Mouse (Mus musculus) skeletal muscle tissue, adult 2 months (tissue): ENCODE results near the gene Yeats2.
A peak's percentile ranks its signal among the peaks of the same experiment; 100 is the strongest.
"Not testable (repeated sequence)": the region's sequence is repeated elsewhere in the genome, so short reads cannot be mapped to it uniquely, and the experiment has no call there.

Experiments
- DNase-seq: peaks from one replicate; pipeline ENCODE4 v3.0.0-alpha.2; 2012; ENCODE audit warnings: low read depth, low spot score

Yeats2 gene

DNA sequence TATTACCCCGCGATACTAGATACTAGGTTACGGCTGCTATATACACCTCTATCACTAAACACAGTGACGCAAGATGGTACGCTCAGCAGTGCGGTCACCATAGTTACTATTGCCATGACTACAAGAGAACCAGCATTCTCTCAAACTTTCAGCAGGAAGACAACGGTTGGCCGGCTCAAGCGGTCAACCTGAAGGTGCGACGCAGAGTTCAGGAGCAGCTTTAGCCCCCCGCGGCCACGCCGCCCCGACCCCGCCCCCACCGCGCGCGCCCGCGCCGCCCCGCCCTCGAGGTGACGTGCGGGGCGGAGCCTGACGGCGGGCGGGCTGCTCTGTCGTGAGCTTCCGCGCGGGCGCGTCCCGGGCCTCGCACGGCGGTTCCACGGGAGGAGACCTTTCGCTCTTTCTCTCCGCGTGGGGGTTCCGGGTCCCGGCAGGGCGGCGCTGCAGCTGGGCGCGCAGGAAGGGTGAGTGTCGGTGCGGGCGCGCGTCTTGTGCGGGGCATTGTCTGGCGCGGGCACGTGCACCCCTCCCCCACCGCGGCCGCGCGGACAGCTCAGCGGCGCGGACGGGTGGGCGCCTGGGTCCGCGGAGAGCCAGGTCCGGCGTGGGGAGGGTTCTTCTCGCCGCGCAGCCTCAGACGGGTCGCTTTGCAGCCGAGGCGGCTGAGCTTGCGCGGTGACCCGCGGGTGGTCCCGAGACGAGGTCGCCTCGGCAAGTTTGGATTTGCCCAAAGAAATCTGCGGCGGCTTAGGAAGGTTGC, at the start of gene Yeats2:
Gene Yeats2 (plus strand): TSS at position 292 of the 760 bp plus-strand sequence.
- DNase-seq: peak; percentile 45

GRCm38 (mm10) chr16:20095966-20096365, 44.9 kb upstream of the Yeats2 start:
- DNase-seq: no peak

GRCm38 (mm10) chr16:20097069-20097710, 43.7 kb upstream of the Yeats2 start, which contains the start of gene Klhl24:
Gene Klhl24, plus strand, starts transcription at chr16:20097542.
- DNase-seq: peak; percentile 94

- DNase-seq: peak; percentile 92
These were observed 43.0 kb upstream of the Yeats2 start for GRCm38 (mm10) chr16:20097711-20098374.

DNA sequence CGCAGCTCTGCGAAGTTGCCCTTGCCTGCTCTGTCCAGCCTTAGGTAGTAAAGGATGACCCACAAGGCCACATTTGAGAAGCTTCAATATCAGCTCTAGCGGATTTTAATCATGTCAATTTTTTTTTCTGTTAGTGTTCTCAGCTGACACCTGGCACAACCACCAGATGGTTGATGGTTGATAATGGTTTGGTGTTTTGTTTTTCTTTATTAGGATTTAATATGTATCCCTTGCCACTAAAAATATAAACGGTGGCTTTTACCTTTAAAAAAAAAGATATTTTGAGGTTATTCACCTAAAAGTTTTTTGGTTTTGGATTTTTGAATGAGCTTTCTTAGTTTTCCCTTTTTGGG, 42.5 kb upstream of the Yeats2 start:
- no peak for DNase-seq

DNA sequence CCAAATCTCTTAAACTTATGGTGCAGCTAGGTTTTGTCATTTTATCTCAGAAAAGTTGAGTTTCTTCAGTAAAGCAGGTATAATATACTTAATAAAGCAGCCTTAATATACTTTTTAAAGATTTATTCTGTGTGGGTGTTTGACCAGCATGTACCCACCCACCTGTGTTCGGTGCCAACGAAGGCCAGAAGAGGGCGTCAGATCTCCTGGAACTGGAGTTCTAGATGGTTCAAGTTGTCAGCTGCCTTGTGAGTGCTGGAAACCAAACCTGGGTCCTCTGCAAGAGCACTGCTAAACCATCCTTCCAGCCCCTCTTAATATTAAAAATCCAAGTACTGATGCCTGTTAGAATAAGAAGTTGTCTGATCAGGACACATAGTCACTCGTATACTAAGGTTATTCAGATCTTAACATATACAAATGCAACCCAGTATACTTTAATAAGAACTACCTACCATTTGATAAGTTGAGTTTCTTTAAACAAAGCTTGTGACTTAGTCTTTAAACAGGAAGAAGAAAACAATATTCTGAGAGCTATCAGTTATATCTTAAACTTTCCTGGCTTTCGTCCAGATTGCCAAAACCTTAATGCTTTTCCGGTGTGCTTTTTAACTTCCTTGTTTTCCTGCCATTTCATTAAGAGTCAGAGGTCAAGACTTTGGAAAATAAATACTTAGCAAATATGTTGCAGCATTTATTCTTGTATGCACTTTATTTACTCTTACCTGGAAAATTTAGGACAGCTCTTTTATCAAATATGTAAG, 41.8 kb upstream of the Yeats2 start:
- DNase-seq: no peak

DNA sequence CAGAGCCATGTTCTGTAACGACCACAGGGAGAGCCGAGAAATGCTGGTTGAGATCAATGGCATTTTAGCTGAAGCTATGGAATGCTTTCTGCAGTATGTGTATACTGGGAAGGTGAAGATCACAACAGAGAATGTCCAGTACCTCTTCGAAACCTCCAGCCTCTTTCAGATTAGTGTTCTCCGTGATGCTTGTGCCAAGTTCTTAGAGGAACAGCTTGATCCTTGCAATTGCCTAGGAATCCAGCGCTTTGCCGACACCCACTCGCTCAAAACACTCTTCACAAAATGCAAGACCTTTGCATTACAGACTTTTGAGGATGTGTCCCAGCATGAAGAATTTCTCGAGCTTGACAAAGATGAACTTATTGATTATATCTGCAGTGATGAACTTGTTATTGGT, 33.9 kb upstream of the Yeats2 start:
- no peak for DNase-seq

DNA sequence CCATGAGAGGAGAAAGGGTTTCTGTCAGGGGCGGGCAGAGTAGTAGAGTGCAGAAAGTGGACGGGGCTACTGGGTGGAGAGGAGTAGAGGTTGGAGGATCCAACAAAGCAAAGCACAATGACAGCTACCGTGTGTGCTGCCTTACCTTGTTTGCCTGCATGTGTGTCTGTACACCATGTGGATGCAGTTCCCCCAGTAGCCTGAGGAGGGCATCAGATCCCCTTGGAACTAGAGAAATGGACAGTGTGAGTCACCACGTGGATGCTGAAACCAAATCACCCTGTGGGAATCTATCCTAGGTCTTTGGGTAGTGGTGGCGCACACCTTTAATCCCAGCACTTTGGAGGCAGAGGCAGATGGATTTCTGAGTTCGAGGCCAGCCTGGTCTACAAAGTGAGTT, 31.9 kb upstream of the Yeats2 start:
- DNase-seq: no peak

DNA sequence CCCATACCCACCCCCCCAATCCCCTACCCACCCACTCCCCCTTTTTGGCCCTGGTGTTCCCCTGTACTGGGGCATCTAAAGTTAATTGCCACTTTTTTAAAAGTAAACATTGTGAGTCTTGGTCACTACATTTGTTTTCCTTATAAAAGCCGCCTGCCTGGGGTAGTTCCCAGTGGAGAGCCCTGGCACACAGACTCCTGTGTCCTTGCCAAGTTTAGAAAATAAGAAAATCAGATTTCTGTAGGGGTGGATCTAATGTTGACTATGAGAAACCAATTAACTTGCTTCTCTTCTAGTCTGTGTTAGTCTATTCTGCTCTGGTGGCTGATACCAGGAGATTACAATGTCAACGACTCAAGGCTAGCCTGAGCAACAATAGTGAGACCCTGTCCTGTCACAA, 28.2 kb upstream of the Yeats2 start:
- no peak for DNase-seq

- DNase-seq: no peak
These were observed 24.8 kb upstream of the Yeats2 start for GRCm38 (mm10) chr16:20116069-20116468.

DNA sequence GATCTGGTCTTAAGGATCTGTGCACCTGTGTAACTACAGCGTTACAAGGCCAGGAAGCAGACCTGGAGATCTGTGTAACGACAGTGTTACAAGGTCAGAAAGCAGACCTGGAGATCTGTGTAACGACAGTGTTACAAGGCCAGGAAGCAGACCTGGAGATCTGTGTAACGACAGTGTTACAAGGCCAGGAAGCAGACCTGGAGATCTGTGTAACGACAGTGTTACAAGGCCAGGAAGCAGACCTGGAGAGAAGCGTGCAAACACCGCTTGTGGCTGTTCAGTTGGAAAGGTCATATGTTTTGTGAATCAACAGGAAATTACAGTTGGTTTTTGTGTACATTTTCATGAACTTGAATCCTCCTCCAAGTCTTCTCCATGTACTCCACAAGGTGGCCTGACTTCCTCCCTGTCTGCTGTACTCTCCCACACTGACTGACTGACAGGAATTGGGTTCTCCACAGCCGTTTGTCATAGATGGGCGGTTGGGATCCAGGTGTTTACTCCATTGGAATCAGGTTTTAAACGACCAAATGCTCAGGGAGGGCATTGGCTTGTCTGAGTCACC, 14.5 kb upstream of the Yeats2 start:
- DNase-seq: not testable (repeated sequence)

DNA sequence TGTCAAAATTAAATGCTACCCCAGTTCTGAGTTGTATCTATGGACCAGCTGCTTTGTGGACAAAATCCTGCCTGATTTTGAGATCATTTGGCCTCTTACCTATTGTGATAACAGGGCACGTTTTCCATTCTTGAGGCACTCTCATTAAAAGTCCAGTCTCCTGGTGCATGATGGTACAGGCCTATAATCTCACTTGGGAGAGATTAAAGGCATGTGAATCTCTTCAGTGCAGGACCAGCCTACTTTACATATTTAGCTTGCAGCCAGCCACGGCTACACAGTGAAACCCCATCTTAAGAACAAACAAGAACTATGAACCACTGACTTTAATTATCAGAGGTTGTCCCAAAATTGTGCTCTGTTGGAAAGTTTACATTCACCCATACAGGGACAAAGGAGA, 10.5 kb upstream of the Yeats2 start:
- DNase-seq: no peak

GRCm38 (mm10) chr16:20144568-20144967, 3.7 kb downstream of the Yeats2 start:
- DNase-seq: no peak

- no peak for DNase-seq
These were observed 11.1 kb downstream of the Yeats2 start for GRCm38 (mm10) chr16:20151991-20152390.

DNA sequence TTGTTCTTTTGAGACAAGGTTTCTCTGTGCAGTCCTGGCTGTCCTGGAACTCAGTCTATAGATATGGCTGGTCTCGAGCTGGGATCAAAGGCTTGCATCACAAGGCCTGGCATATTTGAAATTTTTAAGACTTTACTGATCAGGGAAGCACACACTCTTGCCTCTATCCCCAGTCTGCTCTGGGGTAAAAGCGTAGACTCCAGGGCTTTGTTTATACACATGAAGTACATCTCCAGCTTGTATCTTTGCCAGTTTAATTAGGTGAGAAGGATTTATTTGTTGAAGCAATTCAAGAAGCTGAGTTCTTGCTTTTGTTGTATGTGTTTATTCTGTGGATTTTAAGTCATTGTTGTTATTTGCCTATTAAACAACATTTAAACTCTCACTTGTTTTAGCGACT, 12.9 kb downstream of the Yeats2 start:
- DNase-seq: no peak

- DNase-seq: no peak
These were observed 19.3 kb downstream of the Yeats2 start for GRCm38 (mm10) chr16:20160130-20160529.

DNA sequence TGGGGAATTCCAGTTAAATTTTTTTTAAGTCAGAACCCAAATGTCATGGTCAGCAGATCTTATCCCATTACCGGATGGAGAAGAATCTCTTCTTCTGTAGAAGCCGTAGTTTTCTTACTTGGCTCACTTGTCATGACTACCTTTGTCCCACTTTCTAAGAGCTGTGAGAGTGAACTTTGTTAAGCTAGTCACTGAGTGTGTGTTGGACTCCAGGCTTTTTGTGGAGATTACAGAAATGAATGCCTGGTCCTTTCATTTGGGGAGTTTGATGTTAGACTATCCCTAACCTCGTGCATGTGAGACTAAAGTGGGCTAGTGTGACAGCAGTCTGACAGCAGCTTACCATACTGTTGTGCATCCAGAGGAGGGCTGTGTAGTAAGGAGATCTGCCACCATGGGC, 28.2 kb downstream of the Yeats2 start:
- no peak for DNase-seq

DNA sequence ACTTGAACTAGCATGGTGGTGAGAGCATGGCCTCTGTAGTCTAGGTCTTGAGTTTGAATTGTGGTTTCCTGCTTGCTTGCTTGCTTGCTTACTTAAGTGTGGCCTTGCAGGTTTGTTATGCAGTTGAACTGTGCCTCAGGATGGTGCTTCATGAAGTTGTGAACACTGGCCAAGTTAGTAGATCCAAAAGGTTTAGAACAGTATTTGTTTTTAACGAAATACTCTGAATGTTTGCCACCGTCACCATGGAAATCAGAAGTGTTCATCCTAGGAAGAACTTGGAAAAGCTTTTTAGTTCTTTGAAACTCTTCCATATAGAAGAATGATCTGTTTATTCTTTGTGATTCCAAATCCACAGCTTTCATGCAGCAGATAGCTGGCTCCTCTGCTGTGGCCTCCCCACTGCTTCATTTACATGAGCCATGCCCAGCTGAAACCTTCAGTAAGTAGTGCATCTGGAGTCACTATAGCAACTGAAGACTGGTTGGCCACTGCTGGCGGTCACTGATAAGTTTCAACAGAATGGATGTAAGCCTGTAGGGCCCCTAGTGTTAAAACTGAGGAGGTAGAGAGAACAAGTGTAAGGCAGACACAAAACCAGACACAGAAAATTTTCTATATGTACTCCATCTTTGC, 28.7 kb downstream of the Yeats2 start:
- DNase-seq: peak; percentile 20

GRCm38 (mm10) chr16:20179406-20180175, 38.7 kb downstream of the Yeats2 start:
- no peak for DNase-seq

- DNase-seq: no peak
These were observed 44.5 kb downstream of the Yeats2 start for GRCm38 (mm10) chr16:20185368-20185767.
